Mouse (Mus musculus): Measurements from ENCODE around the gene Lrpprc.
A peak's percentile ranks its signal among the peaks of the same experiment; 100 is the strongest.

Gene Lrpprc

GRCm38 (mm10) chr17:84713563-84714164, 76.9 kb downstream of the Lrpprc start:
- no peak for DNase-seq

- DNase-seq, result peak; percentile 12 to 14
These were observed 81.2 kb downstream of the Lrpprc start for GRCm38 (mm10) chr17:84709403-84709851.

GRCm38 (mm10) chr17:84708818-84709217, 81.8 kb downstream of the Lrpprc start:
- no peak for DNase-seq

GRCm38 (mm10) chr17:84707407-84707806, 83.2 kb downstream of the Lrpprc start:
- DNase-seq, result no peak

- peak; percentile 51 to 59 for DNase-seq
These were observed 91.9 kb downstream of the Lrpprc start for GRCm38 (mm10) chr17:84698727-84699126.

- no peak for DNase-seq
These were observed 94.1 kb downstream of the Lrpprc start for GRCm38 (mm10) chr17:84696537-84696936.

GRCm38 (mm10) chr17:84693741-84694140, 96.8 kb downstream of the Lrpprc start:
- DNase-seq, result no peak

- no peak for DNase-seq
These were observed 100.5 kb downstream of the Lrpprc start for GRCm38 (mm10) chr17:84690111-84690510.

- no peak for DNase-seq
These were observed 101.3 kb downstream of the Lrpprc start for GRCm38 (mm10) chr17:84689316-84689715.

- DNase-seq, result no peak
These were observed 101.8 kb downstream of the Lrpprc start for GRCm38 (mm10) chr17:84688834-84689233.

GRCm38 (mm10) chr17:84687994-84688393, 102.6 kb downstream of the Lrpprc start:
- no peak for DNase-seq

GRCm38 (mm10) chr17:84685286-84685685, 105.3 kb downstream of the Lrpprc start:
- DNase-seq, result no peak

- no peak for DNase-seq
These were observed 106.3 kb downstream of the Lrpprc start for GRCm38 (mm10) chr17:84684284-84684683.

GRCm38 (mm10) chr17:84682734-84683717, 107.6 kb downstream of the Lrpprc start, which contains the start of gene Abcg5:
Abcg5 (minus strand) TSS chr17:84683011.
- DNase-seq, result no peak

GRCm38 (mm10) chr17:84681670-84682069, 108.9 kb downstream of the Lrpprc start:
- DNase-seq, result no peak

- DNase-seq, result no peak
These were observed 113.0 kb downstream of the Lrpprc start for GRCm38 (mm10) chr17:84677595-84677994.

- DNase-seq, result no peak
These were observed 114.6 kb downstream of the Lrpprc start, which contains the start of gene Abcg8 for GRCm38 (mm10) chr17:84675951-84676366. Abcg8 (plus strand) TSS chr17:84676302.

- DNase-seq, result no peak
These were observed 115.4 kb downstream of the Lrpprc start for GRCm38 (mm10) chr17:84675204-84675603.

- no peak for DNase-seq
These were observed 116.5 kb downstream of the Lrpprc start for GRCm38 (mm10) chr17:84674048-84674447.

- DNase-seq, result no peak
These were observed 117.9 kb downstream of the Lrpprc start for GRCm38 (mm10) chr17:84672376-84673369.

GRCm38 (mm10) chr17:84667848-84668247, 122.7 kb downstream of the Lrpprc start:
- DNase-seq, result no peak

- no peak for DNase-seq
These were observed 124.9 kb downstream of the Lrpprc start for GRCm38 (mm10) chr17:84665691-84666090.
